Mouse (Mus musculus) MEL-GATA-1-ER (cell line): ENCODE measurements around the gene Trmt1.
"Not testable (repeated sequence)": the region's sequence is repeated elsewhere in the genome, so short reads cannot be mapped to it uniquely, and the experiment has no call there.

Source experiments
- DNase-seq: peaks from one replicate; pipeline ENCODE4 v3.0.0-alpha.2; 2012; ENCODE audit warnings: low read depth; ENCODE audit errors: extremely low read depth

Trmt1 gene

GRCm38 (mm10) chr8:84659936-84660818, 25.9 kb upstream of the Trmt1 start:
- DNase-seq: no peak

- DNase-seq: no peak
Observed at GRCm38 (mm10) chr8:84660819-84661457, 25.2 kb upstream of the Trmt1 start.

GRCm38 (mm10) chr8:84661458-84661871, 24.6 kb upstream of the Trmt1 start:
- no peak for DNase-seq

GRCm38 (mm10) chr8:84661961-84662571, 24.0 kb upstream of the Trmt1 start:
- no peak for DNase-seq

- DNase-seq: peak; percentile 93
Observed at GRCm38 (mm10) chr8:84662581-84663065, 23.5 kb upstream of the Trmt1 start, which contains the start of gene Ier2. Gene Ier2, minus strand, starts transcription at chr8:84662852.

- DNase-seq: peak; percentile 95
Observed at GRCm38 (mm10) chr8:84663483-84664327, 22.4 kb upstream of the Trmt1 start.

GRCm38 (mm10) chr8:84664566-84665384, 21.3 kb upstream of the Trmt1 start:
- DNase-seq: no peak

- DNase-seq: no peak
Observed at GRCm38 (mm10) chr8:84665385-84665893, 20.7 kb upstream of the Trmt1 start.

- DNase-seq: no peak
Observed at GRCm38 (mm10) chr8:84668081-84668480, 18.0 kb upstream of the Trmt1 start.

GRCm38 (mm10) chr8:84668731-84669485, 17.2 kb upstream of the Trmt1 start:
- DNase-seq: no peak

- DNase-seq: not testable (repeated sequence)
Observed at GRCm38 (mm10) chr8:84670295-84671006, 15.7 kb upstream of the Trmt1 start.

GRCm38 (mm10) chr8:84677305-84677704, 8.8 kb upstream of the Trmt1 start:
- no peak for DNase-seq

- no peak for DNase-seq
Observed at GRCm38 (mm10) chr8:84681476-84681875, 4.6 kb upstream of the Trmt1 start.

GRCm38 (mm10) chr8:84682257-84682656, 3.9 kb upstream of the Trmt1 start:
- no peak for DNase-seq

- no peak for DNase-seq
Observed at GRCm38 (mm10) chr8:84684537-84684936, 1.6 kb upstream of the Trmt1 start.

- no peak for DNase-seq
Observed at GRCm38 (mm10) chr8:84687003-84687704, 1.0 kb downstream of the Trmt1 start.

GRCm38 (mm10) chr8:84687705-84688100, 1.6 kb downstream of the Trmt1 start, which contains the start of gene Nacc1:
Gene Nacc1, minus strand, starts transcription at chr8:84687862.
- peak; percentile 73 for DNase-seq
